Mouse (Mus musculus) mature B cell (primary cell): ENCODE data around the gene Plpp6.

Experiments
- in situ Hi-C: fragments of 300-500 bp; cut with MboI; formaldehyde crosslinking; loops from 2 replicates; pipeline ENCODE4 v1.14.3; 2019

Plpp6 gene

GRCm38 (mm10) chr19:28963842-28964551 is at the start of gene Plpp6:
Gene Plpp6 (plus strand): TSS chr19:28963953.
- in situ Hi-C loops: no loop called here

DNA sequence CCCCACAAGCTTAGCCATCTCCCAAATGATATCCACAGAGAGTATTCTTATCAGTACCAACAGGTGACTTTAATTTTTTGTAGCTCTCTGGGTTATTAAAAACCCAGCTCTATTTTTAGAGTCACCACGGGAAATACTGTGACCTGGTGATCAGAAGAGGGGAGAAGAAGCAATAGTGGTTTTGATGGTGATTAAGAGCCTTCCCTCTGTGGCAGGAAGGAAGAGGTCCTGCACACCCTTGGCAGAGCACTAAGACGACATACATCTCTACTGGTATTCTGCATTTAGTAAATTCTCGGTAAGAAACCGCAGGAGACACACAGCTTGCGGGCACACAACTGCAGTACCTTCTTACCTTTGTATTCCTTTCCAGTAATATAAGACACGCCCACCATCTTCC is 49.2 kb upstream of the Plpp6 start:
- in situ Hi-C loops: no loop called here

DNA sequence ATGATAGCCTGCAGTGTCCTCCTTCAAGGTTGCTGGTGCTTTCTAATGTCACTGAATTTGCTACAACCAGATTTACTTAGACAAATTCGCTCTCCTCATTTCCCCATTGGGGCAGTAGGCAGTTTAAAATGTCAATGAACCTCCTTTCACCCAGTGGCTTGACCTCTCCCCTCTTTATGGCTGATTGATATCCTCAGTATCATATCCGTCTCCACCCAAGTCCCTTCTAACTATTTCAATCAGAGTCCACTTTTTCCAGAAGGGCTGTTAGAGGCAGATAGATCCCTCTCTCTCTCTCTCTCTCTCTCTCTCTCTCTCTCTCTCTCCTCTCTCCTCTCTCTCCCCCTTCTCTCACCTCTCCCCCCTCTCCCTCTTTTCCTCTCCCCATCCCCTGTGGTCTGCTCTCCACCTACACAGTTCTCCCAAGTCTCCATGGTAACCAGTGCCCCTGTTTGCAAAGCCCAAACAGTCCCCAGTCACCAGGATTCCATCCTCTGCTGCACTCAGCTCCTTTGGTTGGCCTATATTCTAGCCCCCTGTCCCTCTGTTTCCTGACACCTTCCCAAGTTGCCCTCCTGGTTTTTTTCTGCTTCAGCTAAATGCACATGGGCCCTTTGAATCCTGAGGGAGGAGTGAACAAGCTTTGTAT is 48.0 kb upstream of the Plpp6 start:
- in situ Hi-C loops: no loop called here

- in situ Hi-C loops: no loop called here
Measured at GRCm38 (mm10) chr19:28916492-28916891, 47.3 kb upstream of the Plpp6 start.

GRCm38 (mm10) chr19:28917839-28918238 is 45.9 kb upstream of the Plpp6 start:
- in situ Hi-C loops: no loop called here

DNA sequence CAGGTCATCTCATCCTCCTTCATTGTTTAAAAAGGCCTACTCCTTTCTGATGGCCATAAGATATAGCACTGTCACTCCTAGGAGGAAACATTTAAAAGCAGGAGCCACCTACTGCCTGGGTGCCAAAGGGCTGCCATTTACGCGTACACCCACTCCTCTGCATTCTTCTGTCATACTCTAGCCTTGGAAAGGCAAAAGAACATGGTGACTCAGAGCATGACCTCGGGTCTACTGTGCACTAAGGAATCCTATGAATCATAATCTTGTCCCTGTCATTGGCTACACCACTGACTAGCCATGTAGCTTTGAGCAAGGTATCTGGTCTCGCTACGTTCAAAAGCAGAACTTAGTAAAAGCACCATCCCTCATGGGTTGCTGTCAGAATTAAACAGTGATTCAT is 37.4 kb upstream of the Plpp6 start:
- in situ Hi-C loops: no loop called here

- in situ Hi-C loops: no loop called here
Measured at GRCm38 (mm10) chr19:28927396-28927795, 36.4 kb upstream of the Plpp6 start.

DNA sequence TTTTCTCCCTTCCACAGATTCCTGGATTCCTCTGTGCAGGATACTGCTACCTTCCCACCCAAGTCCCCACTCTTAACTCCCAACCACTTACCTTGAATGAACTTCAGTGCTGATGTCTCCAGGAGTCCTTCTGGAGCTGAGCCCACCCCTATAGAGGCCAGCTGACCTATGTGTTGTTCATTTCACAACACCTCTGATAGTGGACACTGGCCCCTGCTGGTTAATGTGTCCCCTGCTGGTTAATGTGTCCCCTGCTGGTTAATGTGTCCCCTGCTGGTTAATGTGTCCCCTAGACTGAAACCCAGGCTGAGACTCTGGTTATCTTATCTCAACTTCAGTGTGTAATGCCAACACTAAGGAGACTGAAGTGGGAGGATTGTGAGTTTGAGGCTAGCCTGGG is 34.7 kb upstream of the Plpp6 start:
- in situ Hi-C loops: no loop called here

DNA sequence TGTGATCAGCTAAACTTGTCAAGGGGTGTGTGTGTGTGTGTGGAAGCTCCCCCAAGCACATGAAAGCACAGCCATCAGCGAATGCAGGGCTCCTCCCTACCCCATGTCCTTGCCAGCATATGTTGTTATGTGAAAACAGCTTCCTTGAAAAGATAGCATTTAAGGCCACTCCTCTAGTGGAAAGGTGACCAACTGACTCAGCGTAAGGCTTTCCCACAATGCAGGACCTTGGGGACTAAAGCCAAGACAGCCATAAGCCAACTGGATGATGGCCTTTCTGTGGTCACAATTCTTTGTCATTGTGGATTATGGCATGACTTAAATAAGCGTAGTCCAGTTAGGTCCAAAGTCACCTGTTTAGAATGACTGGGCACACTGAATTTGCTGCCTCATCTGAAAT is 28.9 kb upstream of the Plpp6 start:
- in situ Hi-C loops: no loop called here

DNA sequence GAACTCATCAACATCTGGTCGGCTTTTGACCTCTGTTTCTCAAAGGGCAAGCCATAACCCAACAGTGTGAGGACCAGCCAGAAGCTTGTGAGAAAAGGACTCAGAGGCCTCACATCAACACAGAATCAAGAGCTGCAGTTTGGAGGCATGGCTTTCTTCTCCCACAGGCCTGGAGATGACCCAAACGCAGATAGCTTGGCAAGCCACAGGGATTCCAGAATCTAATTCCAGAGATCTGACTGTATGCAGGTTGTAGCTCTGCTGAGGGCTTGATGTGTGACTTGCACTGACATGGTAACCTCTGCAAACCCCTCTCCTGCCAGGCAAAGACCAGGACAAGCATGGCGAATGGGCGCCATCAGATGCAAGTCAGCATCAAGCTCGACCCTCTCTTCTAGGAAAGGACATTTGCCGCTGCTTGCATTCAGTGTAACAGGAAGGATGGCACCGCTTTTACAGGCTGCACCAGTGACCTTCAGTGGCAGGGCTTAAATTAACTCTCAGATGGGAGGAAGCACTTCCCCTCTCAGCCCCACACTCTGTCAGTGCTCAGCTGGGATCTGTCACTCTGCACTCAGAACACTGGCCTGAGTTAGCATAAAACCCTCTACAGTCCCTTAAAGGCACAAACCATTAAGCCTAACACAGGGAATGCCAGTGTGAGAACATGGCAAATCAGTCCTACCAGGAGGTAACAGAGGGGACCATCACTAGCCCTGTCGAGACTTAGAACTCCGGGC is 23.4 kb upstream of the Plpp6 start:
- in situ Hi-C loops: no loop called here

DNA sequence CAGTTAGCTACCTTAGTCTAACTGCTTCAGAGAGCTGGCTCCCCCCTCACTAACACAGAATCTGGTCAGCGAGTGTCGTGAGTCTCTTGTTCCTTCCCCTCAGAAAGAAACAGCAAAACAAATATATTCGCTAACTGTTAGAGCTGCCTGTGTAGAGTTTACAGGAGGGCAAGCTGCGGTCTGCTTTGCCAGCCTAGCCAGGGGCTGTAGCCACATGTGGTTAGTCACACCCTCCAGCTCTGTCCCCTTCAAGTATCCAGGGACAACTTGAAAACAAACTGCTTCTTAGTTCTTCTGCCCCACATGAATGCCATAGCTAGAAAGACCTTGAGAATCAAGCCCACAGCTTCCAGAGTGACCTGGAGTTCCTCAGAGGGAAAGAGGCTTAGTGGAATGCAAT is 22.5 kb upstream of the Plpp6 start:
- in situ Hi-C loops: no loop called here

- in situ Hi-C loops: no loop called here
Measured at GRCm38 (mm10) chr19:28946782-28947181, 17.0 kb upstream of the Plpp6 start.

DNA sequence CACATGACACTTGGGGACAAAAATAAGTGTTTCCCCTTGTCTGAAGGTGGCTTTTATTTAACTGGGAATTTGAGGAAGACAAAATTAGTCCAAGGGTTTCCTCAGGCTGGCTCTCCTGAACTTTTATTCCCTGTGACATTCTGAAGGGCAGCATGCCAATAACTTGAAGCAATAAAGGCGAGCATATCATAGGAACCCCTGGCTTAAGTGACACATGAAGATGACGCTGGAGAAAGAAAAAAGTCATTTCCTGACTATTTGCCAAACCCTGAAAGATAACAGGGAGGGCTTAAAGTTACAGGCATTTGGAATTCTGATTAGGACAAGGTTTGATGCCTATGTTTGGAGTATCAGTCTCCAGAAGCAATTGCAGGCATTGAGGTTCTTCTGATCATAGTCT is 16.4 kb upstream of the Plpp6 start:
- in situ Hi-C loops: no loop called here

GRCm38 (mm10) chr19:28951251-28951650 is 12.5 kb upstream of the Plpp6 start:
- in situ Hi-C loops: no loop called here

- in situ Hi-C loops: no loop called here
Measured at GRCm38 (mm10) chr19:28963113-28963512, 640 bp upstream of the Plpp6 start.

- in situ Hi-C loops: no loop called here
Measured at GRCm38 (mm10) chr19:28963513-28963841, 276 bp upstream of the Plpp6 start.

DNA sequence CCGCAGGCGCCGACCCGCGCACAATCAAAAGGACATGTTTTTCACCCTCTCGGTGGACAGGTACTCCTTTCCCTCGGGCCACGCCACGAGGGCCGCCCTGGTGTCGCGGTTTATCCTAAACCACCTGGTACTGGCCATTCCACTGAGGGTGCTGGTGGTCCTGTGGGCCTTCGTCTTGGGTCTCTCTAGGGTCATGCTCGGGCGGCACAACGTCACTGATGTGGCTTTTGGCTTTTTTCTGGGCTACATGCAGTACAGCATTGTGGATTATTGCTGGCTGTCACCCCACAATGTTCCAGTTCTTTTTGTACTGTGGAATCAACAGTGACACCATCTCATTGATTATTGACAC is 775 bp downstream of the Plpp6 start:
- in situ Hi-C loops: no loop called here

DNA sequence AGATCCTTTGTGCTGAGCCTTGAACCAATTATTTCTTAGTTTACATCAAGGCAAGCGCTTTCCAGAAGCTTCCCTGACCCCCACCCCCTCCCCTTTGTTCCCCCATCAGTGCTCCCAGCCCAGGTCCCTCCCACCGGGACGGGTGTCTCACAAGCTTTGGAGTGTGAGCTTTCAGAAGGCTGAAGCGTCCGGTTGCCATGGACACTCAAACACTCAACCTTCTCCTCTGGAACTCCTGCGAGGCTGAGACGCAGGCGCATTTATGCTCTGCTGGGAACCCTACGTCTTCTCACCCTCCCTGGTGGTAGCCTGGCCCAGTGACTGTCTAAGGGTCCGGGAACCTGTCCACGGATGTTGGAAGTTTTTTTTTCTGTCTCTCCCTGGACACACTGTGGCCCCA is 3.9 kb downstream of the Plpp6 start, which contains the start of gene 4430402I18Rik:
TSS of gene 4430402I18Rik (minus strand) at position 149 of the 400 bp plus-strand sequence.
- in situ Hi-C loops: no loop called here

DNA sequence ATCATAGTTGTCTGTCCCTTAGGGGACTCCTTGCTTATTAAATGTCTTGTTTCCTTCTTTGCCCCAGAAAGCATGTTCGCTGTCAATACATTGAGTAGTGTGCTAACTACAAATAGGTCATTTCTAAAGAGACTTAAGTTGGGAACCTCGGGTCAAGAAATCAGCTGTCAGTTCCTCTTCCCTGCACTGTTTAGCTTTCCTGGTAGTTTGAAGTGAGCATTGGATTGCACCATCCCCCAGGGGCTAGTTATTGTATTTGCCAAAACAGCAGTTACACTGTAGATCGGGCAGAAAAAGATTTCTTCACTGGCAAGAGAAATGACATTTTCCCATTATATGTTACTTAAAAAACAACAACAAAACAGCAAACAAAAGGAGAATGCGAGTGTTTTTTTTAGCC is 4.4 kb downstream of the Plpp6 start:
- in situ Hi-C loops: no loop called here

- in situ Hi-C loops: no loop called here
Measured at GRCm38 (mm10) chr19:28969231-28969630, 5.5 kb downstream of the Plpp6 start.

- in situ Hi-C loops: no loop called here
Measured at GRCm38 (mm10) chr19:28970251-28970650, 6.5 kb downstream of the Plpp6 start.

DNA sequence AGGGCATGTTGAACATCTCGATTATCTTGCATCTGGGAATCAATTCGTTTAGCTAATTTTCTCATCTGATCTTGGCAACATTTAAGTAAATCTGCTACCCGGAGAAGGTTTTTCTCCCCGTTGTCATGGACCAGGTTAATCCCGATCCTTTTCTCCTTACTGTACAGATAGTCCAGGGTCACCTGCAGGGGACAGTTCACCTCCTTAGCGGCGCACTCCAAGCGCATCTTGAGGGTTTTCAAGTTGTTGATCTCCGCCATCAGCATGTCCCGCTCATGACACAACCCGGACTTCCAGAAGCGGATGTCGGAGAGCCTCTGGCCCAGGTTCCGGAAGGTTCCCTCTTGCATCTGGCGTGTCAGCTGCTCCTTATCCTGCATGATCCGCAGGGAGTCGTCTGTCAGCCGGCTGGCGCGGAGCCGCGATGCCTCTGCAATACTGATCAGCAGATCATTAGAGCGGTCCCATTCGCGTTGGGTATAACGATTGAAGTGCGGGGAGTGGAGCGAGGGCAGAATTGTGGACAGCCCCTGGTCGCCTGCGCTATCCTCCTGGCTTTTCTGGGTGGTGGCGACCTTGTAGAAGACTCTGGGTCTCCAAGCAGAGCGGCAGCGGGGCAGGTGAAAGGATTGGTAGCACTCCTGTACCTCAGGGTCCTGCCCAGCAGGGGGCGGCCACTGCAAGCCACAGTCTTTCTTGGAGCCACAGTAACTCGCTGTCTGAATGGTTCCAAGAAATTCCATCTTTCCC is 11.3 kb downstream of the Plpp6 start:
- in situ Hi-C loops: no loop called here

DNA sequence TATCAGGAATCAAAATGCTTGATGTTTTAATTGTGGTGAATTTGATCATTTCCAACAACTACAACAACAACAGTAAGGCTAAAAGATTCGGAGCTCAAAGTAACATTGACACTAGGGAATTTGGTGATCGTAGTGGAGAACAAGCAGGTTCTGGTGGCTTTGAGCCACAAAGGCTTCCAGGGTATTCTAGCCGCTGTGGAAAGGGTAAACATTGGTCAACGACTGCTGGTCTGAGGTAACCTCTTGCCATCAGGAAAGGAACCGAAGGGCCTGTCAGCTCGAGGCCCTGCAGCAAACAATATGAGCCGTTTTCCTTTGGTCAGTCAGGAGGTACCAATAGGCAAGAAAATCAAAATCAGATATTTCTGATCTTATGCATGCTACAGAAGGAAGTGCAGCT is 18.9 kb downstream of the Plpp6 start:
- in situ Hi-C loops: no loop called here
